Mouse (Mus musculus) embryo, embryonic 9.5 days (tissue): ENCODE results near the gene Plcd4.

Experiments used
- DNase-seq: peaks from one replicate; pipeline ENCODE4 v3.0.0-alpha.2; 2017; ENCODE audit errors: extremely low spot score

Gene Plcd4

GRCm38 (mm10) chr1:74600501-74601266, 58.0 kb downstream of the Plcd4 start:
- no peak for DNase-seq

GRCm38 (mm10) chr1:74601267-74601962, 58.7 kb downstream of the Plcd4 start, which contains the start of the genes Rnf25 and Stk36:
Gene Rnf25 (minus strand): TSS chr1:74601397.
Gene Stk36 (plus strand): TSS chr1:74601445.
- DNase-seq, result peak; percentile 82
